Mouse (Mus musculus) neural tube, embryonic 14.5 days (tissue): ENCODE results near the gene Slc1a3. TPM values are rescaled to one million over a fixed set of nuclear protein-coding genes. Genes with fewer than 3 reads are reported as not detected.
"Not testable (repeated sequence)": the region's sequence is repeated elsewhere in the genome, so short reads cannot be mapped to it uniquely, and the experiment has no call there.

ENCODE experiments used
- ATAC-seq: fragments of 200-750 bp; cut with Nextera tagmentation; 2 replicates; pipeline ENCODE4 v1.8.0; 2017; ENCODE audit warnings: low read depth, mild to moderate bottlenecking, moderate TSS enrichment, moderate library complexity
- H3K27ac ChIP-seq: fragments of 300-500 bp; sonication (generic); 2 replicates; pipeline ENCODE4 v1.5.1; 2014; ENCODE audit warnings: low read depth, mild to moderate bottlenecking, control low read depth, low read length, moderate library complexity, mixed read lengths
- H3K27me3 ChIP-seq: fragments of 300-500 bp; sonication (generic); 2 replicates; pipeline ENCODE4 v1.6.1; 2014; ENCODE audit warnings: low read length; ENCODE audit not compliant: control insufficient read depth, insufficient read depth
- H3K36me3 ChIP-seq: fragments of 300-500 bp; sonication (generic); 2 replicates; pipeline ENCODE4 v1.6.1; 2014; ENCODE audit warnings: low read length, mixed read lengths; ENCODE audit not compliant: control insufficient read depth, insufficient read depth
- H3K4me1 ChIP-seq: fragments of 300-500 bp; sonication (generic); 2 replicates; pipeline ENCODE4 v1.6.1; 2014; ENCODE audit warnings: low read length; ENCODE audit not compliant: control insufficient read depth, insufficient read depth
- H3K4me2 ChIP-seq: fragments of 300-500 bp; sonication (generic); 2 replicates; pipeline ENCODE4 v1.6.1; 2014; ENCODE audit warnings: mild to moderate bottlenecking, low read depth, low read length, control low read depth
- H3K4me3 ChIP-seq: fragments of 300-500 bp; sonication (generic); 2 replicates; pipeline ENCODE4 v1.5.1; 2014; ENCODE audit warnings: low read depth, low read length, control low read depth, mixed read lengths
- H3K9ac ChIP-seq: fragments of 300-500 bp; sonication (generic); replicated peaks from 2 replicates; pipeline ENCODE4 v1.6.1; 2014; ENCODE audit warnings: low read depth, mild to moderate bottlenecking, control low read depth, low read length, mixed read lengths
- H3K9me3 ChIP-seq: fragments of 300-500 bp; sonication (generic); 2 replicates; pipeline ENCODE4 v1.6.1; 2016; ENCODE audit warnings: low read length; ENCODE audit not compliant: control insufficient read depth
- WGBS: fragments of 180-500 bp; shearing (Covaris S2); extraction: QIAGEN DNeasy Blood & Tissue Kit; methylation state at CpG from one replicate; pipeline ENCODE4 v1.1.7; 2014; 5-methylcytosine and 5-hydroxymethylcytosine counted together
- polyA plus RNA-seq: library from polyadenylated mRNA; unstranded; fragments of >200 nt; fragmentation: Nextera tagmentation; extraction: Ambion mirVana; gene quantifications from 2 replicates; pipeline ENCODE4 v1.2.1, GENCODE M21; 2014

Slc1a3 gene
- polyA plus RNA-seq, 1 experiment from 2014 or later = 205 TPM

DNA sequence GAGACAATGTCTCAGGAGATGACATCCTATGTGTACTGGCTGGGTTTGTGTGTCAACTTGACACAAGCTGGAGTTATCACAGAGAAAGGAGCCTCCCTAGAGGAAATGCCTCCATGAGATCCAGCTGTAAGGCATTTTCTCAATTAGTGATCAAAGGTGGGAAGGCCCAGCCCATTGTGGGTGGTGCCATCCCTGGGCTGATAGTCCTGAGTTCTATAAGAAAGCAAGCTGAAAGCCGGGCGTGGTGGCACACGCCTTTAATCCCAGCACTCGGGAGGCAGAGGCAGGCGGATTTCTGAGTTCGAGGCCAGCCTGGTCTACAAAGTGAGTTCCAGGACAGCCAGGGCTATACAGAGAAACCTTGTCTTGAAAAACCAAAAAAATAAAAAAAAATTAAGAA, 20.4 kb downstream of the Slc1a3 start:
- not testable (repeated sequence) for H3K9me3 ChIP-seq, H3K27ac ChIP-seq, H3K4me3 ChIP-seq, H3K9ac ChIP-seq, H3K27me3 ChIP-seq, H3K4me2 ChIP-seq, ATAC-seq, H3K36me3 ChIP-seq, H3K4me1 ChIP-seq
- WGBS = 100% methylated on average over 6 of the region's 6 CpGs

DNA sequence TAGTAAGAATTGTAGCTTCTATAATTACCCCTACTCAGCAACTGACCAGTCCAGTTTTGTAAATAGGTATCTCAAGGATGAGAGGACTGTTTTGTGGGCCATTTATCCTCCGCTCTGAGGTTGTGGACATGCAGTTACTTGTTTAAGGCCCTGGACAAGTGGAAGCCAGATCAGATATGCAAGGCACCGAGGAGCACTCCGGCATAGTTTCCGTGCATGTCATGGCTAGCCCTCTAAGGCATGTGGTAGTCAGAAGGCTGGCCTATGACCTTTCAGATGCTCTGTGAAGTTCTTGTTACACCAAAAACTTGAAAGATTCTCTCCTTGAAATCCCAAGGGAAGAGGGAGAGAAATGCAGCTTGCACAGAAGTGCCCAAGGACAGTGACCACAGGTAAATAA, 23.7 kb downstream of the Slc1a3 start:
- no peak overlapping the region for H3K9ac ChIP-seq
- H3K27me3 ChIP-seq = no peaks in the 10 kb centered on the region
- no peak for ATAC-seq
- H3K36me3 ChIP-seq = no peaks in the 10 kb centered on the region
- H3K4me1 ChIP-seq = 0 out of 2 replicates have a peak, but pooled peaks cover 2% of the 10 kb centered on the region
- no peak overlapping the region for H3K4me3 ChIP-seq
- no peaks in the 10 kb centered on the region for H3K9me3 ChIP-seq
- H3K4me2 ChIP-seq = no peak overlapping the region
- WGBS = 96% methylated on average over 4 of the region's 4 CpGs
- no peak overlapping the region for H3K27ac ChIP-seq

DNA sequence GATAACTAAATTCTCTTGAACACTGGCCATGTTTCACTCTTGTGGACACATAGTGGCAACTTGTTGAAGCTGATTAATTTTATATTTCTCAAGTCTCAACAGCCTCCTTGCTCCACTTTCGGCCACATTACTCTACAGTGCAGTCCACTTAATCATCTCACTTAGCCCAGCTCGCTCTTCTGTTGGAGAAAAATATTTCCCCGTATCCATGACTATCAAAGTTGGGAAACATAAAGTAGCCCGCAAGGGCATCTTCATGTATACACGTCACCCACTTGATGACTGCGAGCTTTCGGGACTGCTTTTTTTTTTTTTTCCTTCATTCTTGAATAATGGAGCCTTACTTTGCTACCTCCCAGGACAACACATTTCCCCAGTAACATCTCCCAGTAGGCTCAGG, 25.1 kb downstream of the Slc1a3 start:
- Histone ChIP-seq H3K27ac (no peak overlapping the region), H3K4me2 (no peak overlapping the region), H3K9ac (no peak overlapping the region), H3K4me3 (no peak overlapping the region), H3K9me3 (no peaks in the 10 kb centered on the region), H3K27me3 (no peaks in the 10 kb centered on the region), H3K36me3 (no peaks in the 10 kb centered on the region), H3K4me1 (0 out of 2 replicates have a peak, but pooled peaks cover 2% of the 10 kb centered on the region)
- 83% methylated on average over 7 of the region's 7 CpGs for WGBS
- no peak for ATAC-seq

DNA sequence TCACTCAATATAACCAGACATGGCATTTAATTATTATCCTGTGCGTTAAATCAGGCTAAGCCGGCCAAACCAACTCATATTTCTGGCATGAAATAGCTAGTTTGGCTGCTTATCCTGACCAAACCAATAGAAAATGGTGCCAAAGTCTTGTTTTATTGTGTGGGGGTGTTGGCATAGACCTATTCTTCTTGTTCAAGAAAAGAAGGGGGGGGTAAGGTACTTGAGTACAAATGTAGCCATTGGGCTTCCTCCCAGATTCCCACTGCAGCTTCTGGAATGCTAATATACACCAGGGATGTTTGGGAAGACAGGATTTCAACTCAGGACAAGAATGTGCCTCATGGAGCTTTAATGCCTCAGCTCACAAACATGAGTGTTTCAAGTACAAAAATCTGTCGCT, 26.3 kb downstream of the Slc1a3 start:
- no peaks in the 10 kb centered on the region for H3K9me3 ChIP-seq
- WGBS = 88% methylated on average over 3 of the region's 3 CpGs
- ATAC-seq = no peak

DNA sequence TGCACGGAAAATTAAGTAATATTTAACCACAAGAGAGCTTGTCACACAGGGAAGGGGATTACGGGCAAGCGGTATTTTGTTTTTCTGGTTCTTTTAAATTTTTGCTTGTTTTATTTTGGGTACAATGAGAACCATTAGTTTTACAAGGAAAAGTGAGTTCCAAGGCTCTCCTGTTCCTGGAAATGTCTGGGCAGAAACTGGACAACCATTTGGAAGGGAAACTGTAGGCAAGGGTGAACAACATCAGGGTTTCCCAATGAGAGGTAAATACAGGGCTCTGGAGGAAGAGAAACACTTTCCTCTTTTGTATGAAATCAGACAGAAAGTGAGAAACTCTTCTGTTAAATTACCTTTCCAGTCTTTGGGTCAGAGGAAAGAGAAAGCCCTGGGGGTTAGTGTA, 27.7 kb downstream of the Slc1a3 start:
- no peaks in the 10 kb centered on the region for H3K27me3 ChIP-seq
- 0 out of 2 replicates have a peak, but pooled peaks cover 2% of the 10 kb centered on the region for H3K4me1 ChIP-seq
- H3K4me2 ChIP-seq = no peak overlapping the region
- no peak overlapping the region for H3K27ac ChIP-seq
- H3K9ac ChIP-seq = no peak overlapping the region
- no peaks in the 10 kb centered on the region for H3K36me3 ChIP-seq
- ATAC-seq = no peak
- no peaks in the 10 kb centered on the region for H3K9me3 ChIP-seq
- no peak overlapping the region for H3K4me3 ChIP-seq
- 96% methylated on average over 3 of the region's 3 CpGs for WGBS

More for the DNA sequence above, 26.3 kb downstream of the Slc1a3 start:
- no peak overlapping the region for H3K4me3 ChIP-seq
- no peak overlapping the region for H3K27ac ChIP-seq
- H3K4me2 ChIP-seq = no peak overlapping the region
- no peak overlapping the region for H3K9ac ChIP-seq
- H3K4me1 ChIP-seq = 0 out of 2 replicates have a peak, but pooled peaks cover 2% of the 10 kb centered on the region
- no peaks in the 10 kb centered on the region for H3K27me3 ChIP-seq
- no peaks in the 10 kb centered on the region for H3K36me3 ChIP-seq

DNA sequence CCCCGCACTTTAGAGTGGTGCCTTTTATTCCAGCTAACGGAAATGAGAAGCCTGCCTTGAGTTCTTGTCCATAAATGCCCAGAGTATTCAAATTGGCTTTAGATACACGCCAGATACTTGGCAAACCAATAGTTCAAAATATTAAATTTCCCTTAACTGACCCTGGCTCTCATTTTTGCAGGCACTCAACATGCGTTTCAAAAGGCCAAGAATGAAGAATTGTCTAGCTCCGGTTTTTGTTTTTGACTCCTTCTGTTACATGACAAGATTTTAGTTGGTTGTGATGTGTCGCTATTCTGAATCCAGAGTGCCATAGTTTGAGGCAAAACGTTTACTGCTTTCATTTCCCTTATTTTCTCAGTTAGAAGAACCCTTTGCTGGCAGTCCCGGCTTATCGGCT, 28.1 kb downstream of the Slc1a3 start:
- 89% methylated on average over 9 of the region's 9 CpGs for WGBS
- Histone ChIP-seq H3K27ac (no peak overlapping the region), H3K4me3 (no peak overlapping the region), H3K27me3 (no peaks in the 10 kb centered on the region), H3K9ac (no peak overlapping the region), H3K4me1 (0 out of 2 replicates have a peak, but pooled peaks cover 2% of the 10 kb centered on the region), H3K9me3 (no peaks in the 10 kb centered on the region), H3K36me3 (no peaks in the 10 kb centered on the region), H3K4me2 (no peak overlapping the region)
- no peak for ATAC-seq

DNA sequence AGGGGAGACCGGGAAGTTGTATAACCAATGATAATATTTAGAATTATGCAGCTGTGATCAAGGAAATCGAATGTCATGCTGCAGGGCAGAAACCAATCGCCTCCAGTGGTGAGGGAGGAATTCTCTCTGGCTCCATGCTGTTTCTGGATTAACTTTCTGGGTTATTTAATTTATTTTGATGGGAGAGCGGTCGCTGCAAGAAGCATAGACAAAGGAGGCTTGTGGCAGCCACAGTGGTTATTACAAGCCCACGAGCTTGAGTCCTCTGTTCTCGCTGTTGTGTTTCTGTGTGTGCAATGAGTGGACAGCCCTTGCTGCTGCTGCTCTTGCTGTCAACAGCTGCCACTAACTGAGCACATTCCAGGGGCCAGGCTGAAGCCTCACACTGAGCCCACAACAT, 28.6 kb downstream of the Slc1a3 start:
- Histone ChIP-seq H3K27ac (no peak overlapping the region), H3K4me3 (no peak overlapping the region), H3K9me3 (no peaks in the 10 kb centered on the region)

DNA sequence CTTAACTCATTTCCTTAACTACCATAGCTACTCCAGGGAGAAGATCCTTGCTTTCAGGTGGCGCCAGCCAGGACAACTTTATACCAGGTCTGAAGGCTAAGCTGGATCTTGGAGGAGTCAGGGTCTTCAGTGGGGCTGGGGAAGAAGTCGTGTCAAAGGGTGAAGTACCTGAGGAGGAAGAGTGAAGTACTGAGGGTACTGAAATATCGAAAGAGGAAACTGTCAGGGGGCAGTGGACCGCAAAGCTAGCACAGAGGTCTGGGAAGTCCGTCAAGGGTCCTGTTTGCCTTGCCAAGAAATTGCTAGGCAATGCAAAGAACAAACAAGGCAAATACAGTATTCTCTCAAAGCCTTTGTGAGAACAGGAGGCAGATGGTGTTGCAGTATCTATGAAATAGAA, 29.6 kb downstream of the Slc1a3 start:
- Histone ChIP-seq H3K27ac (no peak overlapping the region), H3K4me3 (no peak overlapping the region), H3K36me3 (no peaks in the 10 kb centered on the region), H3K4me1 (0 out of 2 replicates have a peak, but pooled peaks cover 2% of the 10 kb centered on the region), H3K9me3 (no peaks in the 10 kb centered on the region), H3K4me2 (no peak overlapping the region), H3K27me3 (no peaks in the 10 kb centered on the region), H3K9ac (no peak overlapping the region)
- WGBS = 89% methylated on average over 5 of the region's 5 CpGs
- ATAC-seq = no peak

More for the DNA sequence above, 28.6 kb downstream of the Slc1a3 start:
- H3K9ac ChIP-seq = no peak overlapping the region
- no peaks in the 10 kb centered on the region for H3K36me3 ChIP-seq
- ATAC-seq = no peak
- 61% methylated on average over 7 of the region's 7 CpGs for WGBS
- no peaks in the 10 kb centered on the region for H3K27me3 ChIP-seq
- H3K4me1 ChIP-seq = 0 out of 2 replicates have a peak, but pooled peaks cover 2% of the 10 kb centered on the region
- H3K4me2 ChIP-seq = no peak overlapping the region

DNA sequence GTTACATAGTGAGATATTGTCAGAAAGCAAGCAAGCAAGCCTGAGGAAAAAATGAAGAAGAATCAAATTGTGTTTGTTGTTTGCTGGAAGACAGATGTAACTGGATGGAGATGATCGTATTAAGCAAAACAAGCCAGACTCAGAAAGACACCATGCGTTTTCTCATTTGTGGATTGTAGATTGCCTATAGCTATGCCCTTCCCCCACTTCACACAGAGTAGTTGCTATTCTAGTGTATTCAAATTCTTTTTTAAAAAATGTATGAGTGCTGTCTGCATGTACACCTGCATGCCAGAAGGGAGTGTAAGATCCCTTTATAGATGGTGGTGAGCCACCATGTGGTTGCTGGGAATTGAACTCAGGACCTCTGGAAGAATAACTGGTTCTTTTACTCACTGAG, 33.6 kb downstream of the Slc1a3 start:
- Histone ChIP-seq H3K4me1 (no peaks in the 10 kb centered on the region), H3K9me3 (no peaks in the 10 kb centered on the region), H3K4me2 (no peak overlapping the region), H3K27ac (no peak overlapping the region), H3K36me3 (no peaks in the 10 kb centered on the region), H3K9ac (no peak overlapping the region), H3K4me3 (no peak overlapping the region), H3K27me3 (no peaks in the 10 kb centered on the region)
- ATAC-seq = no peak
- 95% methylated on average over 2 of the region's 2 CpGs for WGBS
